Mouse (Mus musculus) hindbrain, embryonic 16.5 days (tissue): Measurements from ENCODE around the gene Larp4b. TPM values are rescaled to one million over a fixed set of nuclear protein-coding genes. Genes with fewer than 3 reads are reported as not detected.
"Not testable (repeated sequence)": the region's sequence is repeated elsewhere in the genome, so short reads cannot be mapped to it uniquely, and the experiment has no call there.

ENCODE experiments used
- ATAC-seq: fragments of 200-750 bp; cut with Nextera tagmentation; 2 replicates; pipeline ENCODE4 v1.8.0; 2017; ENCODE audit warnings: moderate TSS enrichment, moderate library complexity
- H3K27ac ChIP-seq: fragments of 300-500 bp; sonication (generic); 2 replicates; pipeline ENCODE4 v1.5.1; 2014; ENCODE audit warnings: low read depth, mild to moderate bottlenecking, control low read depth, low read length, moderate library complexity
- H3K27me3 ChIP-seq: fragments of 300-500 bp; sonication (generic); replicated peaks from 2 replicates; pipeline ENCODE4 v1.6.1; 2014; ENCODE audit warnings: low read length; ENCODE audit not compliant: control insufficient read depth, insufficient read depth
- H3K36me3 ChIP-seq: fragments of 300-500 bp; sonication (generic); 2 replicates; pipeline ENCODE4 v1.6.1; 2014; ENCODE audit warnings: mild to moderate bottlenecking, low read length, moderate library complexity, mixed read lengths; ENCODE audit not compliant: control insufficient read depth, insufficient read depth
- H3K4me1 ChIP-seq: fragments of 300-500 bp; sonication (generic); 2 replicates; pipeline ENCODE4 v1.6.1; 2014; ENCODE audit warnings: low read depth, low read length; ENCODE audit not compliant: control insufficient read depth, insufficient read depth
- H3K4me2 ChIP-seq: fragments of 300-500 bp; sonication (generic); 2 replicates; pipeline ENCODE4 v1.6.1; 2014; ENCODE audit warnings: mild to moderate bottlenecking, low read length, control low read depth, moderate library complexity
- H3K4me3 ChIP-seq: fragments of 300-500 bp; sonication (generic); 2 replicates; pipeline ENCODE4 v1.5.1; 2014; ENCODE audit warnings: mild to moderate bottlenecking, low read length, control low read depth, moderate library complexity
- H3K9ac ChIP-seq: fragments of 300-500 bp; sonication (generic); 2 replicates; pipeline ENCODE4 v1.6.1; 2014; ENCODE audit warnings: low read depth, mild to moderate bottlenecking, control low read depth, low read length, moderate library complexity
- H3K9me3 ChIP-seq: fragments of 300-500 bp; sonication (generic); 2 replicates; pipeline ENCODE4 v1.6.1; 2014; ENCODE audit warnings: mild to moderate bottlenecking, low read length, moderate library complexity; ENCODE audit not compliant: control insufficient read depth
- WGBS: fragments of 180-500 bp; shearing (Covaris S2); extraction: QIAGEN DNeasy Blood & Tissue Kit; methylation state at CpG from one replicate; pipeline ENCODE4 v1.1.7; 2014; 5-methylcytosine and 5-hydroxymethylcytosine counted together
- polyA plus RNA-seq: library from polyadenylated mRNA; unstranded; fragments of >200 nt; fragmentation: Nextera tagmentation; extraction: Ambion mirVana; gene quantifications from 2 replicates; pipeline ENCODE4 v1.2.1, GENCODE M21; 2015

The Larp4b gene
- 35.0 and 39.2 TPM in 2 replicates for polyA plus RNA-seq

DNA sequence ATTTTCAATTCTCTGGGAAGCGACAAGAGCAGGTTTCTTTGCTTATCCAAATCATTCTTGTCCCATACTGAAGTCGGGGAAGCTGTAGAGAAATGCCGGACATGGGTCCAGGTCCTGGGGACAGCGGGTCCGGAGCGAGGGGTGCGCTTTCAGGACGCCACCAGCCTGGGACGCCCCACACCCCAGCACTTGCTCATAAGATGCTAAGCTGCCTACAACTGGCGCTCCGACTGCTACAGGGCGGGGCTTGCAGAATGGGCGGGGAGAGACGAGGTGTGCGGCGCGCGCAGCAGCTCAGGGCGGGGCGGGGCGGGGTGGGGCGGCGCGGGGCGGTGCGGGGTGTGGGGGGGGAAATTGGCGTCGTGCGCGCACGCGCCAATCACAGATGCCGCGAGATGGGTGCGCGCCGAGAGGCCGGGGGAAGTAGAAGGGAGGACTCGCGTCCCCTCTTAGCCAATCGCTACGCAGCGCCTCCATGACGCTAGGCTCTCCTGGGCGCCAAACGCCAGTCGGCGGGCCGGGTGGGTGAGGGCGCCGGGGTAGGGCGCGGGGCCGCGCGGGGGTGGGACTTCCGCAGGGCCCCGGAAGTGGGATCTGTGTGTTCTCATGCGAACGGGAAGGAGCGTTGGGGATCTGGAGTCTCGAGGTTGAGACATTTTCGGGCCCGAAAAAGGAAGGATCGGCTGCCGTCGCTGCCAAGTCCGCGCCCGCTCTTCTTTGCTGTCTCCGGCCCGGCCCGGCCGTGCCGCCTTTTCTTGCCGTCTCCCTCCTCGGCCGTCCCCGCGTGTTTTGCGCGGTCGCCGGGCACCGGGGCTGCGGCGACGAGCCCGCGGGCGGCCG, at the start of gene Larp4b:
Gene Larp4b (plus strand): TSS at position 566 of the 840 bp plus-strand sequence.
- H3K9ac ChIP-seq = peak within 1 kb of the TSS; percentile 94
- no peaks in the 10 kb centered on the region for H3K36me3 ChIP-seq
- H3K4me2 ChIP-seq = peak within 1 kb of the TSS; percentile 98
- peak within 1 kb of the TSS; percentile 92 for H3K27ac ChIP-seq
- peaks cover 14% of the 10 kb centered on the region for H3K4me1 ChIP-seq
- H3K27me3 ChIP-seq = no peaks in the 10 kb centered on the region
- H3K4me3 ChIP-seq = peak within 1 kb of the TSS; percentile 99
- peak; percentile 100 for ATAC-seq
- H3K9me3 ChIP-seq = no peaks in the 10 kb centered on the region
- under 1% methylated on average over 73 of the region's 92 CpGs for WGBS

DNA sequence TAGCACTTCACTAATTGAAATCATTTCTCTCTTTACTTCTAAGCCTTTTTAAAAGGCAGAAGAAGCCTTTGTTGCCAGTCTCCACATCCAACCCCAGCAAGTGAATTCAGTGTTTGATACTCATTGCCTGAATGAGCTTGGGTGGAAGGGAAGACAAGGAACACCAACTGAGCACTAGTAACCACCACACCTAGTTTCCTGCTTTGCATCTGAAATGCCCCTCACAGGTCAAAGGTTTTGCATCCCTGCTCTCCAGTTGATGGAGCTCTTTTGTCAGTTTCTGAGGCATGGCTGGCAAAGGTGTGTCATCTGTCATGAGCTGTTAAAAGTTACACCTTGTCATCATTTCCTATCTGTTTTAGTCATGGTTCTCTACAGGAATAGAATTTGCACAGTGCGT, 49.0 kb upstream of the Larp4b start:
- no peak for ATAC-seq
- Histone ChIP-seq H3K9me3 (no peaks in the 10 kb centered on the region), H3K36me3 (no peaks in the 10 kb centered on the region), H3K27me3 (no peaks in the 10 kb centered on the region), H3K9ac (no peak overlapping the region), H3K4me2 (no peak overlapping the region), H3K4me3 (no peak overlapping the region), H3K4me1 (no peaks in the 10 kb centered on the region), H3K27ac (no peak overlapping the region)
- WGBS = 100% methylated on average over 1 of the region's 1 CpGs

DNA sequence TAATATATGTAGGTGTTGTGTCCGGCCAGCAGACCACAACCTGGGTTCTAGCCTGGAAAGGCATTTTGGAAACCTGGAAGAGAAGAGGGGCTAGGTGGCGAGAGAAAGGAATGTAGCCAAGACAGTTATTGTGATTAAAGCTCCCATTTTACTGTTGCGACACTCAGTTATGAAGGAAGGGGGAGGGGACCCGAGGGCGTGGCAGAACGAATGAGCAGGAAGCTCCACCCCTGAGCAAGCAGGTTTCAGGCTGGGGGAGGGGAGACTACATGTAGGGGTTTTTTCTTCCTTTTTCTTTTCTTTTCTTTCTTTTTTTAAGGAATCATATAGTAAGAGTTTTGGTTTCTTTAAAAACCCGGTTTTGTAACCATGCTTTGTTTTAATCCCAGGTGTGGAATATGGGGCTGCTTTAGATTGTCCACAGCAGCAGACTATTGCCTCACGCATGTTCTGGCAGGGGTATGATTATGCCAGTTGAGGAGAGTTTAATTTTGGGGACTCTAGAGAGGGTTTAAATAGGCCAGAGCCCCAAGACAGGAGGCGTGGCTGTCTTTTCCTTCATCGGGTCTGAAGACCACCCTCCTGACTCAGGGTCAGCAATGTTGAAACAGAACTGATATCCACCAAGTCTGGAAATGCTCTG, 41.5 kb upstream of the Larp4b start:
- not testable (repeated sequence) for H3K9me3 ChIP-seq, H3K36me3 ChIP-seq, ATAC-seq, H3K4me3 ChIP-seq, H3K4me1 ChIP-seq, H3K27ac ChIP-seq, H3K9ac ChIP-seq, H3K27me3 ChIP-seq, H3K4me2 ChIP-seq
- WGBS = 71% methylated on average over 10 of the region's 10 CpGs

DNA sequence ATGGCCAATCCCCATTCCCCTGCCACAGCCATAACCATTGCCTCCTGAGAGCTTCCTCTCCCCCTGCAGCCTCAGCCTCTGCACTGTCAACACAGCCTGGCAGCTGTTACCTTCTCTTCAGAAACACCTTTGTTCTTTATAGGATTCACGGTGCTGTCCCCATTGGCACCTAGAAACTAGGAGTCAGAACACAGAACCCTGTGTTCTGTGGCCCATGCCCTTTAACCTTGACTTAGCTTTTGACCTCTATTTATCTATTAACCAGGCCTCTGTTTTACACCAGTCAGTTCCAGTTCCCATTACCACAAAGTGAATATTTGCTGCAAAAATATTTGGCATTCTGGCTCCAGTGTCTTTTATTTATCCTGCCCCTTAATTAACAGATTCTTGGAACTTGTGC, 36.4 kb upstream of the Larp4b start:
- Histone ChIP-seq H3K4me1 (no peaks in the 10 kb centered on the region), H3K4me3 (no peak overlapping the region), H3K27ac (no peak overlapping the region), H3K9me3 (no peaks in the 10 kb centered on the region), H3K27me3 (no peaks in the 10 kb centered on the region), H3K9ac (no peak overlapping the region), H3K4me2 (no peak overlapping the region), H3K36me3 (no peaks in the 10 kb centered on the region)
- WGBS = 81% methylated on average over 1 of the region's 1 CpGs
- ATAC-seq = no peak

DNA sequence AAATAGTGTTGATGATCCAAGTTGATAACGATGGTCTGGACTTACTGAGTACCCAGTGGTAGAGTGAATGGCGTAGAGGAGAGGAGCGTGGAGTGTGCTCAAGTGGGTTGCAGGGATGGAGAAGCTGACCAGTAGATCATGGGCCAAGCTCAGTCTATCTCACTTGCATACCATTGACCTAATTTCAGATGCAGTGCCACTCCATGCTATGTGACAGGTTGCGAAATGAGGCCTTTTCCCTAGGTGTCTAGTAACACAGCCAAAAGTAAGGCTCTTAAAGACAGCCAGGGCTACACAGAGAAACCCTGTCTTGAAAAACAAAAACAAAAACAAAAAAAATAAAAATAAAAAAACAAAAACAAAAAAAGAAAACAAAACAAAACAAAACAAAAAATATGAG, 35.0 kb upstream of the Larp4b start:
- WGBS = 90% methylated on average over 4 of the region's 4 CpGs
- Histone ChIP-seq H3K4me3 (no peak overlapping the region), H3K4me1 (no peaks in the 10 kb centered on the region), H3K4me2 (no peak overlapping the region), H3K9me3 (no peaks in the 10 kb centered on the region), H3K27me3 (no peaks in the 10 kb centered on the region), H3K27ac (no peak overlapping the region), H3K9ac (no peak overlapping the region), H3K36me3 (no peaks in the 10 kb centered on the region)
- no peak for ATAC-seq

DNA sequence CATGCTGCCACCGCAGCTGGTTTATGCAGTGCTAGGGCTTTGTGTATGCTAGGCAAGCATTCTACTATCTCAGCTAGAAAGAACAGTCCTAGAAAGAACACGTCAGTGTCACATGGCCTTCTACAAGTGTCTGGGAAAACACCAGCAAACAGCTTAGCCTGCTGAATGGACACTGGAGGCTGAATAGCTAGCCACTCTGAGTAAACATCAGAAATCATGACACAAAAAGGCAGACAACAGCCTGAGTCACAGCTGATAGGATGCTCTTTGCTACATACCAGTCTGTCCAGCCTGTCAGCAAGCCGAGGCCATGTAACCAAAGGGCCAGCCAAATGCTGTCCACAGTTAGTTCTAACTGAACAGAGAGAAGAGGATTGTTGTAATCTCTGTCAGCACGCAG, 32.3 kb upstream of the Larp4b start:
- no peak overlapping the region for H3K4me3 ChIP-seq
- no peaks in the 10 kb centered on the region for H3K36me3 ChIP-seq
- WGBS = 81% methylated on average over 4 of the region's 4 CpGs
- H3K4me2 ChIP-seq = no peak overlapping the region
- no peak for ATAC-seq
- H3K9me3 ChIP-seq = no peaks in the 10 kb centered on the region
- H3K9ac ChIP-seq = no peak overlapping the region
- H3K27me3 ChIP-seq = no peaks in the 10 kb centered on the region
- H3K4me1 ChIP-seq = no peaks in the 10 kb centered on the region
- H3K27ac ChIP-seq = no peak overlapping the region

DNA sequence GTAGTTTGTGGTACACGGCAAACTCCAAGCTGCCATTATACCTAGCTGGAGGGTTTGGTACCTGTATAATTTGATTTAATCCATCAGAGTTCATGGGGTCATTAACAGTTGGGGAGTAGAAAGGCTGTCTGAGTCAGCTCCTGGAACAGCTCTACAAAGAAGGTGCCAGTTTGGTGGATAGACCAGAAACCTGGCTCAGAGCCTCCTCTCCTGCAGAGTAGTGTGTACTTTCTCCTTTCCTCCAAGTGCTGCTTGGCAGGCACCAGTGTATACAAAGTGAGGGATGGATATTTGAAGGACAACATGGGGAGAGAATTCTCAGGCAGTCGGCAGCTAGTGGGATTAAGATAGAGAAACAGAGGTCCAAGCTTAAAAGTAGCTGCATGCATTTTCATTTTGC, 29.5 kb upstream of the Larp4b start:
- no peaks in the 10 kb centered on the region for H3K27me3 ChIP-seq
- no peaks in the 10 kb centered on the region for H3K4me1 ChIP-seq
- H3K4me3 ChIP-seq = no peak overlapping the region
- H3K36me3 ChIP-seq = no peaks in the 10 kb centered on the region
- no peak overlapping the region for H3K9ac ChIP-seq
- no peak for ATAC-seq
- no peak overlapping the region for H3K4me2 ChIP-seq
- no peak overlapping the region for H3K27ac ChIP-seq
- no peaks in the 10 kb centered on the region for H3K9me3 ChIP-seq
- WGBS = 77% methylated on average over 2 of the region's 2 CpGs

DNA sequence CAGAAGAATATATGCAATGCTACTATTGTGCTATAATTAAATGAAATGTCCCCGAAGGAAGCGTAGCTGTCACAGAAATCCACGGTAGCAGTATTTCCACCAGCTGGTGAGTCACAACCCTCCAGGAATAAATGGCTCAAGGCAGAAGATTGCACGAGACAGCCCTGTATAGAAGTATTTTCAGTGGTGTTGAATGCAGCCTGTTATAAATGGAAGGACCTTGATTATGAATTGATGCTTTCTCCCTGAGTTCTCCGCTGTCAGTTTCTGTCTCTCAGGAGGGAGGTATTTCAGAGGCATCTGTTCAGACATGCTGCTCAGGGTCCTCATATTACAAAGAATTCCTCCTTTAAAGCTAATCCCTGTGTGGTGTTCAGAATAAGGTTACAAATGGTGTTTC, 27.6 kb upstream of the Larp4b start:
- no peak overlapping the region for H3K27ac ChIP-seq
- no peak for ATAC-seq
- no peaks in the 10 kb centered on the region for H3K36me3 ChIP-seq
- WGBS = 56% methylated on average over 5 of the region's 5 CpGs
- H3K27me3 ChIP-seq = no peaks in the 10 kb centered on the region
- no peak overlapping the region for H3K9ac ChIP-seq
- H3K4me3 ChIP-seq = no peak overlapping the region
- H3K9me3 ChIP-seq = no peaks in the 10 kb centered on the region
- no peaks in the 10 kb centered on the region for H3K4me1 ChIP-seq
- H3K4me2 ChIP-seq = no peak overlapping the region

DNA sequence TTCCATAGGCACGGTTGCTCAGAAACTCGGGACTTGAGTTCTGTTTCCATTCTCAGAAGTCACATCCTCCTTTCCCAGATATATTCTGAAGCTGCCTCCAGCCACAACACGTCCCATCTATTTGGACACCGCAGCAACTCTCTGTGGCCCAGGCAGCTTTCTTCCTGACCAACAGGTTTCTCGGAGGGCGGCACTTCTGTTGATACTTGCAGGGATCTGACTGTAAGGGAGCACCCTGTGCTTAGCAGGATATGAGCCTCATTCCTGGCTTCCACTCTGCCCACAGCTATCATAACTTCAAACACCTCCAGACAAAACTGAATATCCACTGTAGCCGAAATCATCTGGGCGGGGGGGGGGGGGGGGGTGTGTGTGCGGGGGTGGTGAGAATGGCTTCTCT, 22.7 kb upstream of the Larp4b start:
- Histone ChIP-seq H3K4me3 (no peak overlapping the region), H3K9ac (no peak overlapping the region), H3K4me1 (no peaks in the 10 kb centered on the region), H3K9me3 (no peaks in the 10 kb centered on the region), H3K4me2 (no peak overlapping the region), H3K36me3 (no peaks in the 10 kb centered on the region), H3K27ac (no peak overlapping the region), H3K27me3 (no peaks in the 10 kb centered on the region)
- ATAC-seq = no peak
- 88% methylated on average over 8 of the region's 9 CpGs for WGBS
